Mouse (Mus musculus) CH12.LX (cell line): ENCODE results near the gene BC049715. TPM values are rescaled to one million over a fixed set of nuclear protein-coding genes. Genes with fewer than 3 reads are reported as not detected.
A peak's percentile ranks its signal among the peaks of the same experiment; 100 is the strongest.

Experiments
- DNase-seq: peaks from one replicate; pipeline ENCODE4 v3.0.0-alpha.2; 2013; ENCODE audit errors: extremely low read depth
- H3K27ac ChIP-seq: 2 replicates; pipeline ENCODE4 v1.5.1; 2012; ENCODE audit warnings: low read depth, mild to moderate bottlenecking, control low read depth, moderate library complexity; ENCODE audit not compliant: insufficient read depth
- H3K27me3 ChIP-seq: replicated peaks from 2 replicates; pipeline ENCODE3; 2012; ENCODE audit warnings: inconsistent platforms
- H3K36me3 ChIP-seq, 2 experiments: replicated peaks in 1 of 2; 2 replicates each; pipeline versions ENCODE3 to v1.6.1; 2012; ENCODE audit warnings: inconsistent platforms in 1 of 2, low read length in 1 of 2, mild to moderate bottlenecking in 1 of 2, mixed read lengths in 1 of 2, moderate library complexity in 1 of 2; ENCODE audit not compliant: control insufficient read depth in 1 of 2, insufficient read depth in 1 of 2
- H3K4me1 ChIP-seq, 2 experiments: 2 replicates each; pipeline ENCODE4 v1.6.1; 2012; ENCODE audit warnings: inconsistent platforms in 1 of 2, moderate library complexity in 1 of 2; ENCODE audit not compliant: insufficient read depth in 2 of 2, control insufficient read depth in 1 of 2
- H3K4me2 ChIP-seq: 2 replicates; pipeline ENCODE4 v1.6.1; 2012; ENCODE audit warnings: low read depth, mild to moderate bottlenecking, control low read depth; ENCODE audit not compliant: poor library complexity, insufficient read depth, severe bottlenecking
- H3K4me3 ChIP-seq, 3 experiments: fragments of 150-350 bp in 1 of 3; sonication (generic) in 1 of 3; replicated peaks in 1 of 3; 2 replicates each; pipeline versions ENCODE3 to v1.5.1; 2011 to 2012; ENCODE audit warnings: low read depth in 2 of 3, low read length in 2 of 3, mild to moderate bottlenecking in 2 of 3, moderate library complexity in 2 of 3, control low read depth in 1 of 3, improper control_type of control experiment in 1 of 3, inconsistent platforms in 1 of 3, mixed read lengths in 1 of 3; ENCODE audit not compliant: poor library complexity in 1 of 3
- H3K79me2 ChIP-seq: replicated peaks from 2 replicates; pipeline ENCODE4 v1.6.1; 2012; ENCODE audit warnings: mild to moderate bottlenecking, moderate library complexity; ENCODE audit not compliant: control insufficient read depth, poor library complexity, insufficient read depth, severe bottlenecking; ENCODE audit errors: extremely low read depth
- H3K9ac ChIP-seq: 2 replicates; pipeline ENCODE4 v1.6.1; 2012; ENCODE audit warnings: low read depth, mild to moderate bottlenecking, control low read depth, moderate library complexity; ENCODE audit not compliant: insufficient read depth
- H3K9me3 ChIP-seq: replicated peaks from 2 replicates; pipeline ENCODE3; 2012; ENCODE audit warnings: low read length, inconsistent platforms, mixed read lengths
- BHLHE40 ChIP-seq: IDR thresholded peaks from 2 replicates; pipeline ENCODE4 v1.6.1; 2011; ENCODE audit warnings: mild to moderate bottlenecking, low read depth, low read length, improper control_type of control experiment
- CHD1 ChIP-seq: IDR thresholded peaks from 2 replicates; pipeline ENCODE4 v1.6.1; 2012; ENCODE audit warnings: low read depth, low read length, improper control_type of control experiment, inconsistent platforms
- CHD2 ChIP-seq: IDR thresholded peaks from 2 replicates; pipeline ENCODE4 v1.6.1; 2011; ENCODE audit warnings: low read length, improper control_type of control experiment
- CTCF ChIP-seq, 2 experiments: IDR thresholded peaks in 1 of 2; conservative IDR thresholded peaks in 1 of 2; 2 replicates each; pipeline ENCODE4 v1.5.1; 2011 to 2012; ENCODE audit warnings: low read depth in 2 of 2, low read length in 2 of 2, improper control_type of control experiment in 1 of 2, inconsistent platforms in 1 of 2, mild to moderate bottlenecking in 1 of 2, moderate library complexity in 1 of 2
- ETS1 ChIP-seq: conservative IDR thresholded peaks from 2 replicates; pipeline ENCODE4 v1.6.1; 2012; ENCODE audit warnings: low read depth, mild to moderate bottlenecking, inconsistent platforms, low read length, improper control_type of control experiment, moderate library complexity
- GABPA ChIP-seq: IDR thresholded peaks from 2 replicates; pipeline ENCODE4 v1.6.1; 2012; ENCODE audit warnings: low read depth, low read length, improper control_type of control experiment, inconsistent platforms; ENCODE audit not compliant: insufficient replicate concordance
- IRF4 ChIP-seq: IDR thresholded peaks from 2 replicates; pipeline ENCODE4 v1.6.1; 2014; ENCODE audit warnings: low read depth, mild to moderate bottlenecking, inconsistent platforms, low read length, improper control_type of control experiment
- MAFK ChIP-seq: IDR thresholded peaks from 2 replicates; pipeline ENCODE4 v1.6.1; 2011; ENCODE audit warnings: low read length, improper control_type of control experiment; ENCODE audit not compliant: insufficient replicate concordance
- MAX ChIP-seq: IDR thresholded peaks from 2 replicates; pipeline ENCODE4 v1.6.1; 2011; ENCODE audit warnings: low read length, improper control_type of control experiment
- MEF2A ChIP-seq: IDR thresholded peaks from 2 replicates; pipeline ENCODE4 v1.6.1; 2014; ENCODE audit warnings: low read depth, mild to moderate bottlenecking, inconsistent platforms, low read length, improper control_type of control experiment, borderline replicate concordance
- MXI1 ChIP-seq: IDR thresholded peaks from 2 replicates; pipeline ENCODE4 v1.6.1; 2011; ENCODE audit warnings: mild to moderate bottlenecking, low read depth, low read length, improper control_type of control experiment
- MYC ChIP-seq: IDR thresholded peaks from 2 replicates; pipeline ENCODE4 v1.6.1; 2011; ENCODE audit warnings: low read depth, mild to moderate bottlenecking, improper control_type of control experiment, low read length
- PAX5 ChIP-seq: IDR thresholded peaks from 2 replicates; pipeline ENCODE4 v1.6.1; 2012; ENCODE audit warnings: low read length, inconsistent platforms, mixed read lengths
- POLR2A ChIP-seq: IDR thresholded peaks from 2 replicates; pipeline ENCODE4 v1.6.1; 2011; ENCODE audit warnings: low read depth, mild to moderate bottlenecking, improper control_type of control experiment, low read length
- RAD21 ChIP-seq: IDR thresholded peaks from 2 replicates; pipeline ENCODE4 v1.6.1; 2011; ENCODE audit warnings: low read depth, mild to moderate bottlenecking, low read length, improper control_type of control experiment, moderate library complexity
- SMC3 ChIP-seq: IDR thresholded peaks from 2 replicates; pipeline ENCODE4 v1.6.1; 2011; ENCODE audit warnings: low read depth, low read length, improper control_type of control experiment
- USF2 ChIP-seq: conservative IDR thresholded peaks from 2 replicates; pipeline ENCODE4 v1.6.1; 2011; ENCODE audit warnings: low read depth, low read length, improper control_type of control experiment
- ZC3H11A ChIP-seq: IDR thresholded peaks from 2 replicates; pipeline ENCODE4 v1.6.1; 2012; ENCODE audit warnings: low read depth, mild to moderate bottlenecking, inconsistent platforms, low read length, improper control_type of control experiment
- ZKSCAN1 ChIP-seq: IDR thresholded peaks from 2 replicates; pipeline ENCODE4 v1.6.1; 2012; ENCODE audit warnings: low read depth, inconsistent platforms, low read length, improper control_type of control experiment, borderline replicate concordance
- ZMIZ1 ChIP-seq: IDR thresholded peaks from 2 replicates; pipeline ENCODE4 v1.6.1; 2012; ENCODE audit warnings: low read depth, mild to moderate bottlenecking, inconsistent platforms, low read length, improper control_type of control experiment
- dilution Hi-C: fragments of 300-500 bp; cut with MboI; formaldehyde crosslinking; loops from 2 replicates; pipeline ENCODE4 v1.14.3; 2020; ENCODE audit warnings: low sequenced_read_pairs; ENCODE audit not compliant: extremely low pct_unique_long_range_greater_than_20kb, extremely low pct_ligation_motif_present
- in situ Hi-C: fragments of 300-500 bp; cut with MboI; formaldehyde crosslinking; loops from 3 replicates; pipeline ENCODE4 v1.14.3; 2019; ENCODE audit warnings: low sequenced_read_pairs, low pct_ligation_motif_present, low pct_unique_long_range_greater_than_20kb, mixed read lengths
- polyA plus RNA-seq: library from polyadenylated mRNA; unstranded; fragments of >175 nt; gene quantifications from 2 replicates; pipeline ENCODE4 v1.2.1, GENCODE M21; 2012; ENCODE audit warnings: low read depth; ENCODE audit not compliant: insufficient read length
- total RNA-seq, 2 experiments: library from RNA; depleted of rRNA; stranded (reverse); fragments of 300-350 nt in 1 of 2; fragments of >200 nt in 1 of 2; gene quantifications; 2 replicates each; pipeline ENCODE4 v1.2.3; 2012 to 2014

BC049715 gene
- total and polyA plus RNA-seq, 3 experiments = 8.8 to 13.5 (median 9.9) TPM

GRCm38 (mm10) chr6:136809673-136810072, 17.8 kb upstream of the BC049715 start:
- DNase-seq = peak; percentile 58
- peaks cover 24 to 41% of the 10 kb centered on the region in 2 experiments for H3K36me3 ChIP-seq

GRCm38 (mm10) chr6:136811196-136811595, 16.2 kb upstream of the BC049715 start:
- Histone ChIP-seq H3K27ac (no peak overlapping the region), H3K4me3 (no peak overlapping the region), H3K4me2 (no peak overlapping the region), H3K79me2 (peaks cover 30% of the 10 kb centered on the region), H3K9me3 (no peaks in the 10 kb centered on the region), H3K27me3 (no peaks in the 10 kb centered on the region), H3K4me1 (peaks cover 6 to 41% of the 10 kb centered on the region in 2 experiments), H3K9ac (no peak overlapping the region), H3K36me3 (peaks cover 36 to 53% of the 10 kb centered on the region in 2 experiments)
- no peak for TF ChIP-seq RAD21
- TF ChIP-seq CTCF (conservative IDR thresholded peaks at IDR 0.05 in 1 of 2, IDR thresholded peaks at IDR 0.05 in 1 of 2; ENCODE audit: low read depth in 2 of 2, low read length in 2 of 2) = no peak
- no peak for TF ChIP-seq PAX5
- dilution Hi-C loops = no loop called here
- DNase-seq = no peak
- in situ Hi-C loops = no loop called here

More at GRCm38 (mm10) chr6:136809673-136810072, 17.8 kb upstream of the BC049715 start:
- Histone ChIP-seq H3K4me3 (peak overlapping the region; percentile 86 to 92 (median 90)), H3K27ac (no peak overlapping the region), H3K4me1 (peaks cover 6 to 50% of the 10 kb centered on the region in 2 experiments), H3K27me3 (no peaks in the 10 kb centered on the region), H3K9me3 (no peaks in the 10 kb centered on the region), H3K9ac (peak overlapping the region; percentile 67), H3K79me2 (peaks cover 30% of the 10 kb centered on the region), H3K4me2 (peak overlapping the region; percentile 94)
- TF ChIP-seq ETS1 = 0 out of 2 replicates have a peak, but pooled peaks have one; percentile 15
- no peak for TF ChIP-seq ZKSCAN1
- TF ChIP-seq CHD1 = no peak
- TF ChIP-seq ZC3H11A = no peak
- peak; percentile 94 for TF ChIP-seq MXI1
- no peak for TF ChIP-seq ZMIZ1
- TF ChIP-seq BHLHE40 = peak; percentile 60
- TF ChIP-seq MYC = peak; percentile 98
- TF ChIP-seq MAFK = no peak
- TF ChIP-seq USF2 = peak; percentile 46
- TF ChIP-seq IRF4 = 0 out of 2 replicates have a peak, but pooled peaks have one; percentile 10
- TF ChIP-seq MEF2A = no peak
- no peak for TF ChIP-seq SMC3
- TF ChIP-seq CHD2 = no peak
- no peak for TF ChIP-seq POLR2A
- TF ChIP-seq MAX = peak; percentile 98
- no peak for TF ChIP-seq GABPA
- in situ Hi-C loops (no loop called here), dilution Hi-C loops (no loop called here)
